Mouse (Mus musculus) left cerebral cortex, postnatal 10 days (tissue): ENCODE measurements around the gene Gpc5. TPM values are rescaled to one million over a fixed set of nuclear protein-coding genes. Genes with fewer than 3 reads are reported as not detected.
A peak's percentile ranks its signal among the peaks of the same experiment; 100 is the strongest.

Experiments used
- DNase-seq, 2 experiments: peaks; one replicate each; pipeline ENCODE4 v3.0.0; 2021 to 2022; ENCODE audit warnings: low spot score in 2 of 2, mixed read lengths in 1 of 2; ENCODE audit errors: extremely low spot score in 1 of 2
- intact Hi-C: fragments of 180-260 bp; cut with DNase I; formaldehyde crosslinking; loops from one replicate; pipeline ENCODE4 v1.15.1; 2025
- total RNA-seq, 2 experiments: library from RNA; stranded (reverse); gene quantifications; 2 replicates each; pipeline ENCODE4 v1.2.3; 2021

Gpc5 gene
- total RNA-seq, 2 experiments from 2014 or later, result 37.9 to 45.4 TPM

DNA sequence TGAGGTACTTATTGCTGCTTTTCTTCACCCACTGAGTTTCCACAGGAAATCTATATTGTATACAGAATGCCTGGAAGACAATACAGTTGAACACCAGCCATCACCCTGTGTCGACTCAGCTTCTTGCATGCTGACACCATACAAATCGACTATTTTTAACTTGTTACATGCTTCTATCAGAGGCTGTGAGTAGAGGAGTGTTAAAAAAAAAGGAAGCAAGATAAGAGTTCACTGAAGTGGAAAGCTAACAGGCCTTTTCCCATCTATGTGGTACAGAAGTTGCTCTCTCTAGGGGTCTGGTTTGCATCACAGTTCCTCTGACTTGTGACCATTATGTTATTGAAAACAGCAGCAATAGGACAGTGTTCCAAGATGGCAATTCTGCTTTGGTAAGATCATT lies 344.6 kb downstream of the Gpc5 start:
- intact Hi-C loops, result no loop called here
- no peak for DNase-seq

DNA sequence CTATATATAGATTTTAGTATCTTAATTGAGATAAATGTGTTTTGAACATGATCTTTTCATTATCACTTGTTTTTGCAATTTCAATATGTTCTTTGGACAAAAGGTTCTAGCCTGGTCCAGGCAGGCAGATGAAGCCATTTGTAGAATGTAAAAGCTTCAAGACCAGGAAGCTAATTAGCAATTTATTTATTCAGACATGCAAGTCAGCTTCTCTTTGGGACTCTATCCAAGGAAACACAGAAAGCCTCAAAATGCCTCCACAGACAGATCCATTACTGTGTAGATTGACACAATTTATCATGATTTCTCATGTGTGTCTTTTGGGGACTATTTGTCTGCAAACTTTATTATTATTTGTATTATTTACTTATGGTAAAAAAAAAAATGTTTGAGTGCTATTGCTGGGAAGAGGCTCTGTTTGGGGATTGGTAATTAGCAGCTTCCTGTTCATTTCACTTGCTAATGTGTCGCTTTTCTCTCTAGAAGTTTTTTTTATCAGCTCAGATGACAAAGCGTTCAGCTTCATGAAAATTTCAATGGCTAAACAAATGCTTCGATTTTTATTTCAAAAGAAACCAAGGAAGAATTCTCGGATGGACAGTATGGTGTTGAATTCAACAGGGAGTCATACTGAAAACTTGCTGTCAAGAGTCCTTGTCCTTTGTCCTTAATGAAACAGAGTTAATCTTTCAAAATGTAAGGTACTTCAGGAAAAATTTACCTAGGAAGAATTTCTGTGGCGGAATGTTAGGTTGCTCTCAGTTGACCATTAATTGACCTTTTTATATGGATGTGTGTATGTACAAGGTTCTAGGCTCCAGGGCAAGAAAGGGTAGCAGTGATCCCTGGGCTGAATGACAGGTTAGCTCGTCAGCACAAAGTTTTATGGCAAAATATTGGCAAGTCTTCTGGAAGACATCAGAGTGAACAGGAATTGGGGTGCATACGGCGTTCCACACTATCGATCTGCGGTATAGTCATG lies 353.1 kb downstream of the Gpc5 start:
- intact Hi-C loops, result no loop called here
- DNase-seq, result peak in 1 of 2 experiments; percentile 16

DNA sequence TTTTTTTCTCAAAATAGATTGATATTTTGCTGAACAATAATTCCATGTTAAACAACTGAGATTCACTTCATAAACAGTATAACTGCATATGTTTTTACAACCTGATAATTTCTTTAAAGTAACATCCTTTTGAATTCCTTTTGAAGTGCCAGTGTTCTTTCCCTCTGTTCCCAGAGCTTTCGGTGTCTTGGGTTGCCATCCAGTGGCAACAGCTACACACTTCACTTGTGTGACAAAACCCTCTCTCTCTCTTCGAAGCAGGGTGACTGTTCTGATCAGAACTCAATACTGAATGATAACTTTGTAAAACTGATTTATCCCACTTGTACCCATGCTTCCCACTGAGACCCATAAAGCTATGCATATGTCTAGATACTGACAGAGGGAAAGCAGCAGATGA lies 358.9 kb downstream of the Gpc5 start:
- DNase-seq, result peak; percentile 22 to 29
- intact Hi-C loops, result loop anchor here (5.0 kb wide), 2 partner anchors 379 to 434 kb away; no protein-coding TSS in a partner anchor

DNA sequence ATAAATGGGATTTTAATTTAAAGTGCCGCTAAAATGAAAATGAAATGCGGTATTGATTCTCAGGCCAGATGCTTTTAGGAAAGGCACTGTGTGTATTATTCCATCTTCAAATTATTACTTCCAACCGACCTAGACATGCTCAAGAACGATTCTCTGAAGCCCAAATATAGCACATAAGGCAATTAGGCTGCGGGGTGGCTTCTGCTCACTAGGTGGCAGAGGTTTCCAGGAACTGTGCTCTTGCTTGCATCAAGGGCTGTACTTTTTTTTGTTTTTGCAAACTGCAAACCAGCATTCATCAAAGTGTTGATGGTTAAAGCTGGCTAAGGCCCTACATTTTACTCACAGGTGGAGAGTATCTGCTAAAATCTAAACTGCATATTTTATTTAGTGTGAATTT lies 375.9 kb downstream of the Gpc5 start:
- intact Hi-C loops, result no loop called here
- peak in 1 of 2 experiments; percentile 20 for DNase-seq

DNA sequence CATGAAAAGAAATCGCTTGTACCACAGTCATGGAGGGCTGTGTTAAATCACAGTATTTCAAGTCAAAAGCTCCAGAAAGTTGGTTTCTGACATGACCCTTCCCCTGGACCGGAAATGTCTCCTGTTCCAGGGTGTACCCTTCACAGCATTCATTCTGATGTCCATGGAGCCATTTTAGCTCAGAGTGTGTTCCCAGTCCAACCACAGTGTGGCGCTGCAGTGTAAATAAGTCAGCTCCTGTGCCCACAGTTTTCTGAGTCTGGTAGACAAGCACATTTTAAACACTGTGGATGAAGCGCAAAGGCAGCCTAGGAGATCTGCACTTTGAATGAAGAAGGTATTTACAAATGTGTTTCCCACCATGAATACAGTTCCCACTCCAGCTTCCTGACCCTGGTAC lies 383.2 kb downstream of the Gpc5 start:
- DNase-seq, result peak; percentile 51 to 56
- intact Hi-C loops, result no loop called here

DNA sequence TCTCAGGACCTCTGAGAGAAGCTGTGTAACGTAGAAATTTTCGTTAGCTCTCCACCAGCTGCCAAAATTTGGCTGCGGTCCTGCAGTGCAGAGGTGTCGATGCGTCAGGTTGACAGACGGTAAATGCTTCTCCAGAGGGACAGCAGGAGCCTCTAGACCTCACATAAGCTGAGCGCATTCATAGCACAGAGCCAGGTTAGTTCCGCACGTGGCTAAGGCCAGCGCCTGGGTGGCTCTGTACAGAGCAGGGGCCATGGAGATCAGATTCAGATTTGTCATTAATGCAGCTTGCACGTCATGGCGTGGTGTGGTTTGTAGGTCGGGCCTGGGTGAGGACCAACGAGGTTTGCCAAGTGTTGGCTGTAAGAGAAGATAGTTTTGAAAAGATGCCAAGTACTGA lies 385.3 kb downstream of the Gpc5 start:
- intact Hi-C loops, result no loop called here
- DNase-seq, result no peak

DNA sequence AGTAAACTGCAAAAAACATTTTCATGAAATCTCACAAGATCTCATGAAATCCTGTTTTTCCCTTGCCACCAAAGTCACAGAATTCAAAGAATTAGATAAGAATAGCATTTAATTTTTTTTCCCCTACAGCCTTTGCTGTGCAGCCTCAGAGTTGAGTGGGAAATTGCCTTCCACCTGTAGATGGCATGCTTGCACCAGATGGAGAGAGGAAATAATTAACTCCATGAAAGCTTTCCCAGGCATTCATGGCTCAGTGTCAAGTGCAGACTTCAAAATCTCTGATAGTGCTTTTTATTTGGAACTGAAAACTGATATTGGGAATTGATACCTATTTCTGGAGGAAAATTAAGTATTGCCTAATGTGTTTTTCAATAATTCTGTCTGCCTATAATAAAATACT lies 393.1 kb downstream of the Gpc5 start:
- intact Hi-C loops, result no loop called here

DNA sequence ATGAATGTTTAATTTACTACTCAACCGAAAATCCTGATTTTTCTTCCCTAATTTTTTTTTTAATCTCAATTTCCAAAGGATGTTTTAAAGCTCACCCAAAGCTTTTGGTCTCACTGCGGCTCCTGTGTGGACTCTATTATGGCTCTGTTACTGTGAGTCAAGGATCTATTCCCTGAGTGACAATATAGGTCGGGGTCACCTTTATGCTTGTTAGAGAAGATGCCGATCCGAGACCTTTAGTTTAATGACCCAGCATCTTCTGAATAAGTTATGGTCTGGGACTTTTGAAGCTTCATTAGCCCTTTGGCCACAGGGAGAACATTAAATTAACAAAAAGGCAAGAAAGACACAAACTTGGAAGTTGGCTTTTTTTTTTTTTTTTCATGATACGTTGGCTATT lies 408.8 kb downstream of the Gpc5 start:
- intact Hi-C loops, result no loop called here
- no peak for DNase-seq

More for the DNA sequence above, 393.1 kb downstream of the Gpc5 start:
- peak; percentile 45 to 51 for DNase-seq

DNA sequence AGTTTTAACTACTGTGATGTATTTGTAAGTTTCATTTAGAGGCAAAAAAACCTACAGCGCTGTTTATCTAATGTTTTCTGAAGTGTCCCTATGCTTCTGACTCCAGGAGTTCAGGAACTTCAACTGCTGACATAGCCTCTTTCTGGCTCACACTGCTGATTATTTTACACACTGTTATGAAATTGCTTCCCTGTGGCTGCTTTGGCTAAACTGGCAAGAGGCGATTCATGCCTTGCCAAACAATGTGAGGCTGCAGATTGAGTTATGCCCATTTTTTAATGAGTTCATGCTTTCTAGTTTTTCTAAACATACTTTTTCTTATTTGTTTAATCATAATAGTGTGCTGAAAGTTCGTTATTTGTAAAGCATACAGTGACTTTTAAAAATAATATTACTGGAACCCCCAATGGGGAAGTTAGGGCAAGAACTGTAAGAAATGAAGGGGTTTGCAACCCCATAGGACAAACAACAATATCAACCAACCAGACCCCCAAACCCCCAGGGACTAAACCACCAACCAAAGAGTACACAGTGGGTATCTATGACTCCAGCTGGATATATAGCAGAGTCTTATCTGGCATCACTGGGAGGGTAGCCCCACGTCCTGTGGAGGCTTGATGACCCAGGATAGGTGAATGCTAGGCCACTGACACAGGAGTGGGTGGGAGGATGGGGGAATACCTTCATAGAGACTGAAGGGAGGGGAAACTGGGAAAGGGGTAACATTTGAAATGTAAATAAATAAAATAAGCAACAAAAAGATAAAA lies 454.7 kb downstream of the Gpc5 start:
- intact Hi-C loops, result no loop called here
- no peak for DNase-seq

DNA sequence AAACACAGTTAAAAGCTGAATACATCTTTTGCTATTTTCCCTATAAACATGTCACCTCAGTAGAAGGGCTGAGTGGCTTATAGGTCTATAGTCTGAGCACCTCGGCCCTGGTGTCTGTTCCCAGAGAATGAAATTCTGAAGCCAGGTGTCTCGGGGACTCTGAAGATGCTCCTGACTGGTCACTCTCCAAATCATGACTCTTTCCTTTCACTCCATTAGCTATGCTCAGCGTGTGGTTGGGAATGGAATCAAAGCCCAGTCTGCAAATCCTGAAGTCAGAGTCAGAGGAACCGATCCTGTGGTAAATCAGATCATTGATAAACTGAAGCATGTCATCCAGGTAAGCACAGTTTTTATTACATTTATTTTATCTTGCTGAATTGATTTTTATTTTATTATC lies 460.0 kb downstream of the Gpc5 start:
- intact Hi-C loops, result no loop called here
- no peak for DNase-seq

DNA sequence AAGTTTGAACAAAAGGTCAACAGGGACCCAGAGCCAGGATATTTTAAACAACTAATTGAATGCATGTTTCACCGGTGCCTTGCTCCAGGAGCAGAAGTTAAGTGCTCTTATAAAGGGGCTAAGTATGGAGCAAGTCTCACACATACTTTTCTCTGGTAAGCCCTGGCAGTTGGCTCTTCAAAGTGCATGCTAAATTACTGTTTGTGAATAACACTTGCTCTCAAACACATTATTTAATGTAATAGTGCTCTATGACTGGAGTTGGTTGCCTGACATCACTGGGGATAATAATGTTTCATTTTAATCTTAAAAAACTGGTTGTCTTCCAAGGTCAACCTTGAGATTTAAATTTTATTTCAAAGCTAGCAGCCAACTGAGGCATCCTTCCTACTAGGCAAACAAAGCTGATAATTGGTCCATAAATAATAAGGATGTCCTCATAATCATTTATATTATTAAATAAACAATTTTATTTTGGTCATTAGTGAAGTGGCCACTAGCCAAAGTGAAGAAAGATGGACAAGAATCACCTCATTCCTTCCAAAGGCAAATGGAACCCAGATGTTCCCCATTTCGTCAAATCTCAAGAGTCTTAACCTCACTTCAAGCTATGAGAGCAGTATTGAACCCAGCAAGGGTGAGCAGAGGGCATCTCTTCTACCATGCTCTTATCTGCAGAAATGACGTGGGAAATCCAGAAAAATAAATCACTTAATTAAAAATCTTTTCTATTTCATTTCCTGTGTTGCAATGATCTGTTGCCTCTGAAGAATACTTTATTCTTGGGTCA lies 488.6 kb downstream of the Gpc5 start:
- DNase-seq, result no peak
- intact Hi-C loops, result no loop called here

DNA sequence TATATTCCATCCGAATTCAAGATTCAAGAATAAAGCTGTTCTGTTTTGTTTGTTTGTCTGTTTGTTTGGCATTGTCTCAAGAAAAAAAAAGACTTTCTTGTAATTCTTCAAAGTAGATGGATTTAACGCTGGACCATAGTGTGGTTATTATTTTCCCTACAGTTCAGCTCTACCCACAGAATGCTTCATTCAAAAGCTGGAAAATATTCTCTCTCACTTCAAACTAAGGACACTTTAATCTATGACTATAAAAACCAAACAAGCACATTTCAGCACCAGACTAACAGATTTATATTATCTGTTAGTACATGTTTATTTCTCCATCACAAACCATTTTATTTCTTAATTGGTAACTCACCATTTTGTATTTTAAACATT lies 489.2 kb downstream of the Gpc5 start:
- no peak for DNase-seq
- intact Hi-C loops, result no loop called here

DNA sequence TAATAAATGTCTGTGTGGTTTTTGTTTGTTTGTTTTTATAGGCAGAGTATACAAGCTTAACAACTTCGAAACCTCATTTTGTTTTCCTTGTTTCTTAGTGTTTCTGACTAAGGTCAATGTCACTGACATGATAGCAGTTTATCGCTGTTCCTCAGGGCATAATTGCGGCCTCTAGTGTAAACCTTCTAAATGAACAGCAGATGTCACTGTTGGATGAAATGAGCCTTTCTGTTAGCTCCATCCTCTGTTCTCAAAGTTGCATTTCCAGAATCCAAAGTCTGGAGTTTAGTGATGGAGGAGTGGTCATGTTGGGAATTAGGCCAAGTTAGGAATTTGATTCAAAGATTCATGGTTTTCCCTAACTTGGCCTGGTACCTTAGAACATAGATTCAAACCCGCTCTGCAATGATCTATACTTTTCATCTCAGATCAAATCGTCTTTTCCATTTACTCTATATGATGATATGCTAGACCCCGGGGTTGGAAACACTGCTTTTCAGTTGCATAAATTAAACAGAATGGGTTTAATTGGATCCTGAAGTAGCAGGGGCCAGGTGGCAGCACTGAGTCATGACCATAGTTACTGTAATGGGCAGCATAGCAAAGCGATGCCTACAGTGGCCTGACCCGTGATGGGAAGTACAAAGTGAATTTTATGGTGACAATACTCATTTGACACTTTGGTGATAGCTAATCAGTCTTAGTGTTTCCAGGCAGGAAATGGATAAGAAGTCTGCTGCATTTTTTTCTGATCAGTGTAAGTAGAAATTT lies 508.4 kb downstream of the Gpc5 start:
- intact Hi-C loops, result no loop called here
- peak; percentile 22 to 31 for DNase-seq

DNA sequence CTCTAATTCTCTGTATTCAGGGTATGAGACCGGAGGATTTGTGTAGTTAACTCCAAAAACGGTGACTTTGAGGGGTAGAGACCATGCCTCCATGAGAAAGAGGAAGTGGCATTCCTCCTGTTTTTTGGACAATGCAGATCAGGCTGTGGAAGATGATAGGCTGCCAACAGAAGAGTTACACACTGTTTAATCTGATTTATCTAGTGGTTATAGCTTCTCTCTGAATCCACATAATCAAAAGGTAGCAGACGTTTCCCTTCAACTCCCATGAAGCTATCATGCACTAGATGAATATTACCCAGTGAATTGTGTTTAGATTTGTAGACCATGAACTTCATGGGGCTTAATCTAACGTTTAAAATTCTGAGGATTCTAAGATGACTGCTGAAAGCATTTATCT lies 522.1 kb downstream of the Gpc5 start:
- no peak for DNase-seq
- intact Hi-C loops, result no loop called here

DNA sequence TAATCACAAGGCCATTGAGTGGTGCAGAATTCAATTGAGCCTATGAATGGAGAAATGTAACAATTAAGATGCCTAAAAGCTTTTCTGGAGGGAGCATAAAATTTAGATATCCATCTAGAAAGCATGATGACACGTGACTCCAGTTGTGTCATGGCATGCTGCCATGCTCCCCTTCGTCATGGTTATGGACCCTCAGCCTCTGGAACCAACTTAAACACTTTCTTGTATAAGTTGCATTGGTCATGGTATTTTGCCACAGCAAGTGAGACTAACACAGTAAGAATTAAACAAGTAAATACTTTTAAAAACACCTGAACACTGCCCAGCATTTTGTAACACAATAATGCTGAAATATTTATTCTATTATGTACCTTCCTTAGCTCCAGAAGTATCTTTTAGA lies 524.3 kb downstream of the Gpc5 start:
- intact Hi-C loops, result no loop called here
- no peak for DNase-seq

DNA sequence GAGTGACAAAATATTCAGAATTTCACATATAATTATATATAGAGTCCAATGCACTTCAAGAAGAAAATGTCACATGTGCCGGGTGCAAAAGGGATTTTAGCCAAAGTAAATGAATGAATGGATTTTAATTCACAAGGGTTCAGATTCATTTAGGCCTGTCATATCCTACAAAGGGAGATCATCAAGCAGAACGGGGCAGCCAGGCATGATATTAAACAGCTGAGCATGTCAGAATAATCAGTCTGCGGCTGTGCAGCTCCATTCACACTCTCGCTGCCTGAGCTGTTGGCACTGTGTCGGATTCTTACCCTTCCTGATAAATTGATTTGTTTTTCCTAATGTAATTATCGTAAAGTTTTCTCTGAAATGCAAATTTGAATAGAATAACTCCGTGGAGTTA lies 524.8 kb downstream of the Gpc5 start:
- DNase-seq, result no peak
- intact Hi-C loops, result no loop called here

DNA sequence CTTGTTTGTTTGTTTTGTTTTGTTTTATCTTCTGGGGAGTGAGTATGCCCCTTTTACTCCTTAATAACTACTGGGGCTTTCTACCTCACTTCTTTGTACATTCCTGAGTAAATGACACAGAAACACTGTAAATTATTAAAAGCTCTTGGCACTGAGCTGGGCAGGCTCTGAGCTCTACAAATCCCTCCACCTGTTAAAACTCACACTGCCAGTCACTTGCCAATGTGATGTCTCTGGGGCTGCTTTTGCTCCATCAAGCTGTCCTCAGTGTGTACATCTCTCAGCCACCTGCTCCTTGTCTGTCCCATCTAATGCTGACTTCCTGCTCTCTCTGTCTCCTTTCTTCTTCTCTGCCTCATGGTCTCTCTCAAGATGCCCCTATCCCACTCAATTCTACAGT lies 528.5 kb downstream of the Gpc5 start:
- no peak for DNase-seq
- intact Hi-C loops, result no loop called here

DNA sequence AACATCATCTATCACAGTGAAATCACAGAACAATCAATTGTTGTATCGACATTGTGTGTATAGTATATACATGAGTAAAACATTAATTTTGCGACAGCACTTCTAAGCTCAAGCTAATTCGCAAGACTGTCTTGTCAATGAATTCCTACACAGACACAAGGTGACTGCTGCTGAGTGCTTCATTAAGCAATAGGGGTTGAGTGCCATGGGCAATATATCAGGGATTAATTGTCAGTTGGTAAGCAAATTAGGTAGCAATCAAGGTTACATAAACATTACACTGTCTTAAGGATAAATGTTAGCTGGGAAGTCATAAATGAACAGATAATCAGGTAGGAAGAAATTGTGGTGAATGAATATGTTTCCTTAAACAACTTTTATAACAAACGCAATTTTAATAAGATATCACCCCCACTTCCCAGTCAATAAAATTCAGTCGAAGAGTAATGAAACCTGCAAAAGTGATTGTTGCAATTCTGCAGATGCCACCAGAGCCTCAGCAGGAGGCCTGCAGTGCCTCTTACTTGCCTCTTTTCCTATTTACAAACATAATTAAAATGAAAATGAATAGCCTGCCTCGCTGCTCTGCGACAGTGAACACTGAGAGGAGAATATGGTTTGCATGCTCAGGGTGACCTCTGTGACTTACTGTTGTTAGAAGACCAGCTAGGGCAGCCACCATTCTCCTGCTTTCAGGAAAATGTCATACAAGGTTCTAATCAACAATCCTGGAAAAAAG lies 539.3 kb downstream of the Gpc5 start:
- intact Hi-C loops, result no loop called here

More for the DNA sequence above, 539.3 kb downstream of the Gpc5 start:
- no peak for DNase-seq
